Comparison of ENCODE assay signal across 11 mouse cellular contexts in genomic region chr8:61359004-61359403, GRCm38 (mm10).
DNase-seq lines count a peak whose midpoint lies in the region; ATAC-seq and TF ChIP-seq lines count a peak whose summit lies in the region.
"Had no signal": no experiment of that assay in that cellular context is flagged by ENCODE, and none has a peak within 500 bp of the region (broad histone marks: within the 10 kb centered on the region; RNA-seq: fewer than 3 reads in every experiment).

No protein-coding gene starts in this region.

- ATAC-seq in G1E (ENCODE audit: extremely low read depth, insufficient number of reproducible peaks, low FRiP score, poor library complexity, severe bottlenecking), result peak; percentile 45
- ATAC-seq in embryonic facial prominence, embryonic 11.5 days (replicated peaks; ENCODE audit: insufficient number of reproducible peaks, low FRiP score, low TSS enrichment, low read depth), result 0 out of 2 replicates have a peak, but pooled peaks have one; percentile 3
- ATAC-seq in megakaryocyte, adult 5-6 weeks (ENCODE audit: poor library complexity, severe bottlenecking), result no peak
- ATAC-seq: forebrain, embryonic 13.5 days had no signal

- H3K4me2 ChIP-seq in embryonic facial prominence, embryonic 11.5 days (ENCODE audit: low read depth, low read length), result no peak overlapping the region
- H3K4me2 ChIP-seq: forebrain, embryonic 13.5 days had no signal

- no peaks in the 10 kb centered on the region for H3K27me3 ChIP-seq in kidney, adult 2 months (replicated peaks; ENCODE audit: control insufficient read depth, insufficient read depth, low read length)
- H3K27me3 ChIP-seq in G1E (ENCODE audit: insufficient read depth, low read length), result no peaks in the 10 kb centered on the region
- no peaks in the 10 kb centered on the region for H3K27me3 ChIP-seq in embryonic facial prominence, embryonic 11.5 days (ENCODE audit: control insufficient read depth, insufficient read depth, low read length)
- H3K27me3 ChIP-seq in splenic B cell, adult 2 months (ENCODE audit: control insufficient read depth, insufficient read depth, low read length, poor library complexity, severe bottlenecking), result no peaks in the 10 kb centered on the region
- H3K27me3 ChIP-seq: forebrain, embryonic 13.5 days had no signal

- no peak for TF ChIP-seq CTCF in kidney, adult 2 months (conservative IDR thresholded peaks at IDR 0.05; ENCODE audit: insufficient read depth, insufficient read length, low read depth, low read length)
- TF ChIP-seq CTCF in G1E (IDR thresholded peaks at IDR 0.05; ENCODE audit: low read depth, low read length), result no peak

- no peak overlapping the region for H3K9ac ChIP-seq in embryonic facial prominence, embryonic 11.5 days (replicated peaks; ENCODE audit: low read length)
- H3K9ac ChIP-seq: forebrain, embryonic 13.5 days had no signal

- H3K9me3 ChIP-seq in G1E (replicated peaks), result no peaks in the 10 kb centered on the region
- no peaks in the 10 kb centered on the region for H3K9me3 ChIP-seq in embryonic facial prominence, embryonic 11.5 days (replicated peaks; ENCODE audit: control insufficient read depth, low read length)
- H3K9me3 ChIP-seq: forebrain, embryonic 13.5 days had no signal

- TF ChIP-seq POLR2A in kidney, adult 2 months (IDR thresholded peaks at IDR 0.05; ENCODE audit: low read depth, low read length), result no peak

- H3K27ac ChIP-seq in kidney, adult 2 months (ENCODE audit: insufficient read depth, low read depth, low read length), result peak overlapping the region; percentile 68; the same call in 1 of the 2 replicates
- no peak overlapping the region for H3K27ac ChIP-seq in embryonic facial prominence, embryonic 11.5 days (replicated peaks; ENCODE audit: low read depth, low read length)
- H3K27ac ChIP-seq: forebrain, embryonic 13.5 days; macrophage had no signal

- DNase-seq in kidney, adult 2 months, result no peak
- no peak for DNase-seq in kidney, adult 11 months
- no peak for DNase-seq in G1E (ENCODE audit: low spot score)
- peak; percentile 26 for DNase-seq in embryonic facial prominence, embryonic 11.5 days (ENCODE audit: low spot score)
- DNase-seq in splenic B cell, adult 2 months (ENCODE audit: low read depth, low spot score), result peak; percentile 40
- DNase-seq in ovary, postnatal 10 days (ENCODE audit: low spot score), result no peak
- no peak for DNase-seq in adrenal gland, adult 2 months
- DNase-seq: cerebellum, postnatal 36 days had no signal

- WGBS in kidney, adult 2 months, result 37% methylated on average over 8 of the region's 8 CpGs
- 31% methylated on average over 8 of the region's 8 CpGs for WGBS in embryonic facial prominence, embryonic 11.5 days

- peaks cover 26% of the 10 kb centered on the region for H3K4me1 ChIP-seq in kidney, adult 2 months (ENCODE audit: control insufficient read depth, insufficient read depth, low read length)
- no peaks in the 10 kb centered on the region for H3K4me1 ChIP-seq in G1E (ENCODE audit: insufficient read depth, low read depth, low read length)
- H3K4me1 ChIP-seq in embryonic facial prominence, embryonic 11.5 days (ENCODE audit: control insufficient read depth, insufficient read depth, low read length), result no peaks in the 10 kb centered on the region
- H3K4me1 ChIP-seq: forebrain, embryonic 13.5 days had no signal

- no peak overlapping the region for H3K4me3 ChIP-seq in kidney, adult 2 months (ENCODE audit: insufficient read depth, low read depth, low read length)
- no peak overlapping the region for H3K4me3 ChIP-seq in G1E (ENCODE audit: low read depth, low read length)
- H3K4me3 ChIP-seq in embryonic facial prominence, embryonic 11.5 days (ENCODE audit: low read depth, low read length), result no peak overlapping the region
- H3K4me3 ChIP-seq: forebrain, embryonic 13.5 days had no signal

- peaks cover 6% of the 10 kb centered on the region for H3K36me3 ChIP-seq in kidney, adult 2 months (ENCODE audit: control insufficient read depth, insufficient read depth, low read length)
- peaks cover 1% of the 10 kb centered on the region for H3K36me3 ChIP-seq in G1E (replicated peaks)
- H3K36me3 ChIP-seq in embryonic facial prominence, embryonic 11.5 days (replicated peaks; ENCODE audit: control insufficient read depth, insufficient read depth, low read depth, low read length), result no peaks in the 10 kb centered on the region
- H3K36me3 ChIP-seq in splenic B cell, adult 2 months (ENCODE audit: control insufficient read depth, insufficient read depth, low read length, poor library complexity, severe bottlenecking), result no peaks in the 10 kb centered on the region

Comparison
In these comparisons a context has a peak if more than half of its experiments do, and no peak if none do; other contexts are left out.
1. DNase-seq: peak in embryonic facial prominence, embryonic 11.5 days (single experiment) and splenic B cell, adult 2 months (single experiment); none in kidney, adult 2 months (single experiment), kidney, adult 11 months (single experiment), G1E (single experiment), ovary, postnatal 10 days (single experiment) and adrenal gland, adult 2 months (single experiment).